Mouse (Mus musculus): Measurements from ENCODE around the gene H2al1d. TPM values are rescaled to one million over a fixed set of nuclear protein-coding genes. Genes with fewer than 3 reads are reported as not detected.
"Not testable (repeated sequence)": the region's sequence is repeated elsewhere in the genome, so short reads cannot be mapped to it uniquely, and the experiment has no call there.

The H2al1d gene
- polyA plus RNA-seq (2012; fragmentation: generic; extraction: Trizol): not detected
- long read RNA-seq, experiment 1: 0 reads
- long read RNA-seq, experiment 2: 0 reads

DNA sequence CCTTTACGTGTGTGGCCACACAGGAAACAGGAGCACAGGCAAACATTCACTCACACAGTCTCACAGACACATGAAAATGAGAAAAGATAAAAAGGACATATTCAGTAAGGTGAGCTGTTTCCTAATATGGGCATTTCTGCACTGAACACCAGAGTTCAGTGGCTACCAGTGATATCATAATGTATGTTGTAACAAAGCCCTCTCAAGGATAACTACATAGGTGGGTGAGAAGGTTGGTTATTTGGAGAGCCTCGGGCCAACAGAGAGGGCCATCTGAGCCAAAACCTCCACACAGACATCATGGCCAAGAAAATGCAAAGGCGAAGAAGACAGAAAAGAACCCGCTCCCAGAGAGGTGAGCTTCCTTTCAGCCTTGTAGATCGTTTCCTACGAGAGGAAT lies at the start of gene H2al1d:
Gene H2al1d, plus strand, starts transcription at position 301 of the 400 bp plus-strand sequence.
- not testable (repeated sequence) for H3K79me2 ChIP-seq (ENCODE audit: control insufficient read depth, insufficient read depth); H3K27me3 ChIP-seq (ENCODE audit: control insufficient read depth, insufficient read depth, insufficient read length); H3K79me3 ChIP-seq (ENCODE audit: low read depth); H3ac ChIP-seq (ENCODE audit: control insufficient read depth, insufficient read length, low read depth); H3K36me3 ChIP-seq (ENCODE audit: control insufficient read depth, insufficient read depth); H3K4me3 ChIP-seq (ENCODE audit: insufficient read depth, poor library complexity, severe bottlenecking)

DNA sequence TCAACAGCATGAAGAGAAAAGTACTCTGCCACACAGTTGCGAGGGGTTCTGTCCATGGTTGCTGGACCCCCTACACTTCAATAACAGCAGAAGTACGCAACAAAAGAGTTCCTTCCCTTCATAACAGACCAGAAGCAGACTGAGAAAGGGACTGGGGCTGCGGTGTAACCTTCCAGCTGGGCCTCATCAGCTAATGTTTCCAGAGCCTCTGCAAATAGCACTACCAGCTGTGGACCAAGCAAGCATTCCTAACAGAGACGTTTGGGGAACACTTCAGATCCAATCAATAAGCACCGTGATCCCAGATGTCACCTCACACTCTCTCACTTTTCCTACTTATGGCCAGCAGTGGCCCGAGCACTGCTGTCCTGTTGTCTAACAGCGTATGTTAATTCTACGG lies 43.7 kb upstream of the H2al1d start:
- no peaks in the 10 kb centered on the region for H3K27me3 ChIP-seq (ENCODE audit: control insufficient read depth, insufficient read depth, insufficient read length)
- TF ChIP-seq MAX (IDR thresholded peaks at IDR 0.05) (no peak), FOSL1 (IDR thresholded peaks at IDR 0.05; ENCODE audit: insufficient read depth, low read length, poor library complexity, severe bottlenecking) (no peak), CTCF (IDR thresholded peaks at IDR 0.05; ENCODE audit: control insufficient read depth, insufficient read depth, insufficient read length) (no peak), CEBPB (IDR thresholded peaks at IDR 0.05; ENCODE audit: low read depth) (no peak), MYOD1 (IDR thresholded peaks at IDR 0.05; ENCODE audit: control insufficient read depth, insufficient read length, low read depth) (no peak), MYOG (IDR thresholded peaks at IDR 0.05; ENCODE audit: control insufficient read depth, extremely low read depth, insufficient read length) (no peak), USF1 (IDR thresholded peaks at IDR 0.05; ENCODE audit: low read depth) (no peak)
- H3K36me3 ChIP-seq (ENCODE audit: control insufficient read depth, insufficient read depth): no peaks in the 10 kb centered on the region
- no peak overlapping the region for H3ac ChIP-seq (ENCODE audit: control insufficient read depth, insufficient read length, low read depth)
- H3K79me2 ChIP-seq (ENCODE audit: control insufficient read depth, insufficient read depth): no peaks in the 10 kb centered on the region
- H3K4me3 ChIP-seq (ENCODE audit: insufficient read depth, poor library complexity, severe bottlenecking): no peak overlapping the region
- no peaks in the 10 kb centered on the region for H3K79me3 ChIP-seq (ENCODE audit: low read depth)

DNA sequence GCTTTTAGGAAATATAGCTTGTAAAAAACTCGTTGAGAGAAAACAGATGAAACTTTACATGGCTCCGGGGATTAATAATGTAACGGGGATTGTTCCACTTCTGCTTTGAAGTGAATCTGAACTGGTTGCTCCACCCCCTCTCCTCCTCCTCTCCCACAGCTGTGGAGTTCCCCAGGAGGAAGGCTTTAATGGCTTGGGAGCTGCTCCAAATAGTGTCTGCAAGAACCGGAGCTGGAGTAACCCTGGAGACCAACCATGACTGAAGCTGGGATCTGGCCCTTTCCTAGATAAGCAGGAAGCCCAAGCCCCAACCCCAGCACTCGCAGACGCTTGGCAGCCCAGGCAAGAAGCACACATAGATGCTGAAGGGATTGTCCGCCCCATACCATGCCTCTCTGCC lies 40.8 kb upstream of the H2al1d start:
- no peaks in the 10 kb centered on the region for H3K27me3 ChIP-seq (ENCODE audit: control insufficient read depth, insufficient read depth, insufficient read length)
- no peaks in the 10 kb centered on the region for H3K79me2 ChIP-seq (ENCODE audit: control insufficient read depth, insufficient read depth)
- H3K4me3 ChIP-seq (ENCODE audit: insufficient read depth, poor library complexity, severe bottlenecking): no peak overlapping the region
- no peaks in the 10 kb centered on the region for H3K79me3 ChIP-seq (ENCODE audit: low read depth)
- no peak for TF ChIP-seq FOSL1 (IDR thresholded peaks at IDR 0.05; ENCODE audit: insufficient read depth, low read length, poor library complexity, severe bottlenecking)
- TF ChIP-seq MYOG (IDR thresholded peaks at IDR 0.05; ENCODE audit: control insufficient read depth, extremely low read depth, insufficient read length): no peak
- TF ChIP-seq MAX (IDR thresholded peaks at IDR 0.05): no peak
- no peak for TF ChIP-seq CEBPB (IDR thresholded peaks at IDR 0.05; ENCODE audit: low read depth)
- no peak for TF ChIP-seq USF1 (IDR thresholded peaks at IDR 0.05; ENCODE audit: low read depth)
- TF ChIP-seq MYOD1 (IDR thresholded peaks at IDR 0.05; ENCODE audit: control insufficient read depth, insufficient read length, low read depth): no peak
- TF ChIP-seq CTCF (IDR thresholded peaks at IDR 0.05; ENCODE audit: control insufficient read depth, insufficient read depth, insufficient read length): no peak
- no peak overlapping the region for H3ac ChIP-seq (ENCODE audit: control insufficient read depth, insufficient read length, low read depth)
- no peaks in the 10 kb centered on the region for H3K36me3 ChIP-seq (ENCODE audit: control insufficient read depth, insufficient read depth)

- no peaks in the 10 kb centered on the region for H3K36me3 ChIP-seq (ENCODE audit: control insufficient read depth, insufficient read depth)
- no peak for TF ChIP-seq USF1 (IDR thresholded peaks at IDR 0.05; ENCODE audit: low read depth)
- TF ChIP-seq CTCF (IDR thresholded peaks at IDR 0.05; ENCODE audit: control insufficient read depth, insufficient read depth, insufficient read length): no peak
- no peak for TF ChIP-seq MYOD1 (IDR thresholded peaks at IDR 0.05; ENCODE audit: control insufficient read depth, insufficient read length, low read depth)
- no peak for TF ChIP-seq MYOG (IDR thresholded peaks at IDR 0.05; ENCODE audit: control insufficient read depth, extremely low read depth, insufficient read length)
- TF ChIP-seq MAX (IDR thresholded peaks at IDR 0.05): no peak
- TF ChIP-seq CEBPB (IDR thresholded peaks at IDR 0.05; ENCODE audit: low read depth): no peak
- TF ChIP-seq FOSL1 (IDR thresholded peaks at IDR 0.05; ENCODE audit: insufficient read depth, low read length, poor library complexity, severe bottlenecking): no peak
- no peaks in the 10 kb centered on the region for H3K79me2 ChIP-seq (ENCODE audit: control insufficient read depth, insufficient read depth)
- no peaks in the 10 kb centered on the region for H3K27me3 ChIP-seq (ENCODE audit: control insufficient read depth, insufficient read depth, insufficient read length)
- H3K79me3 ChIP-seq (ENCODE audit: low read depth): no peaks in the 10 kb centered on the region
- no peak overlapping the region for H3ac ChIP-seq (ENCODE audit: control insufficient read depth, insufficient read length, low read depth)
- H3K4me3 ChIP-seq (ENCODE audit: insufficient read depth, poor library complexity, severe bottlenecking): no peak overlapping the region
These were observed 39.5 kb upstream of the H2al1d start for GRCm38 (mm10) chrX:11269074-11269473.

DNA sequence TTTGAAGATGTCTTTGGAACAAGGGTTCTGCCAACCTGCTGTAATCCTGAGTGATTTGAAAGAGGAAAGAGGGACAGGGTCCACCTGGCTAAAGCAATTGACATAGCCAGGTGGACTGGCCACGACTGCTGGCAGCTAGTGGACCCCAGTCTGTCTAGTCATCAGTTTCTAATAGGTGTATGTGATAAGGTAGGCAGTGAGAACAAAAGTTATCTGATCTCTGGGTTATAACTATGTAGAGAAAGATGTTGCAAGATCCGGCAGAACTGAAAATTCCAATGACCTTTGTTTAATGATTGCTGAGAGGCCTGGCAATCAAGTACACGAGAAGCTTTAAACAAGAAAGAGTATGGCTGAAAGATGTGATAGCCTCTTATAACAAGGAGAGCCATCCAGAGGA lies 35.4 kb upstream of the H2al1d start:
- no peaks in the 10 kb centered on the region for H3K27me3 ChIP-seq (ENCODE audit: control insufficient read depth, insufficient read depth, insufficient read length)
- no peak for TF ChIP-seq CTCF (IDR thresholded peaks at IDR 0.05; ENCODE audit: control insufficient read depth, insufficient read depth, insufficient read length)
- no peak for TF ChIP-seq USF1 (IDR thresholded peaks at IDR 0.05; ENCODE audit: low read depth)
- no peak for TF ChIP-seq MAX (IDR thresholded peaks at IDR 0.05)
- TF ChIP-seq MYOG (IDR thresholded peaks at IDR 0.05; ENCODE audit: control insufficient read depth, extremely low read depth, insufficient read length): no peak
- TF ChIP-seq MYOD1 (IDR thresholded peaks at IDR 0.05; ENCODE audit: control insufficient read depth, insufficient read length, low read depth): no peak
- TF ChIP-seq FOSL1 (IDR thresholded peaks at IDR 0.05; ENCODE audit: insufficient read depth, low read length, poor library complexity, severe bottlenecking): no peak
- no peak for TF ChIP-seq CEBPB (IDR thresholded peaks at IDR 0.05; ENCODE audit: low read depth)

GRCm38 (mm10) chrX:11277083-11277482 lies 31.5 kb upstream of the H2al1d start:
- Histone ChIP-seq H3K36me3 (ENCODE audit: control insufficient read depth, insufficient read depth) (no peaks in the 10 kb centered on the region), H3K4me3 (ENCODE audit: insufficient read depth, poor library complexity, severe bottlenecking) (no peak overlapping the region), H3ac (ENCODE audit: control insufficient read depth, insufficient read length, low read depth) (no peak overlapping the region), H3K79me2 (ENCODE audit: control insufficient read depth, insufficient read depth) (no peaks in the 10 kb centered on the region), H3K27me3 (ENCODE audit: control insufficient read depth, insufficient read depth, insufficient read length) (no peaks in the 10 kb centered on the region), H3K79me3 (ENCODE audit: low read depth) (no peaks in the 10 kb centered on the region)
- TF ChIP-seq MYOG (IDR thresholded peaks at IDR 0.05; ENCODE audit: control insufficient read depth, extremely low read depth, insufficient read length): no peak
- no peak for TF ChIP-seq FOSL1 (IDR thresholded peaks at IDR 0.05; ENCODE audit: insufficient read depth, low read length, poor library complexity, severe bottlenecking)
- no peak for TF ChIP-seq MYOD1 (IDR thresholded peaks at IDR 0.05; ENCODE audit: control insufficient read depth, insufficient read length, low read depth)
- TF ChIP-seq MAX (IDR thresholded peaks at IDR 0.05): no peak
- no peak for TF ChIP-seq USF1 (IDR thresholded peaks at IDR 0.05; ENCODE audit: low read depth)
- no peak for TF ChIP-seq CEBPB (IDR thresholded peaks at IDR 0.05; ENCODE audit: low read depth)
- TF ChIP-seq CTCF (IDR thresholded peaks at IDR 0.05; ENCODE audit: control insufficient read depth, insufficient read depth, insufficient read length): no peak

More for the DNA sequence above, 35.4 kb upstream of the H2al1d start:
- Histone ChIP-seq H3ac (ENCODE audit: control insufficient read depth, insufficient read length, low read depth) (no peak overlapping the region), H3K79me3 (ENCODE audit: low read depth) (no peaks in the 10 kb centered on the region), H3K36me3 (ENCODE audit: control insufficient read depth, insufficient read depth) (no peaks in the 10 kb centered on the region), H3K79me2 (ENCODE audit: control insufficient read depth, insufficient read depth) (no peaks in the 10 kb centered on the region), H3K4me3 (ENCODE audit: insufficient read depth, poor library complexity, severe bottlenecking) (no peak overlapping the region)

Measured in C2C12 (cell line).